9 mouse cellular contexts compared by ENCODE assay signal in the genomic region with DNA sequence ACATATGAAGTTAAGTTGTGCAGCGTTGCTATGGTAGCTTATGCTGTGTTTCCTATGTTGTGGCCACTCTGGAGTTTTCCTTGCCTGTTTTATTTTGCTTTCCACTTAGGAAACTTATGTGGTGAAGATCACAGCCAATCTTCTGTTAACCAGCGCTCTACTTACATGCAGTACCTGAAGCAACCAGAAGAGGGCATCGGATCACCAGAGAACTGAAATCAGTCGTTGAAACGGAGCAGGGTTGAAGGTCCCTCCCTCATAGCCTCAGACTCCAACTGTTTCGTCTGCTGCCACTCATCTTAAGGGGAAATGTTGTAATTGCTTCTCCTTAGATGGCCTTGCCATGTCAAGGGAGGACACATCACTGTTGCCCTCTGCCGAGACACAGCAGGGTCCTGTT. TPM values are rescaled to one million over a fixed set of nuclear protein-coding genes. Genes with fewer than 3 reads are reported as not detected.
DNase-seq lines count a peak whose midpoint lies in the region; ATAC-seq and TF ChIP-seq lines count a peak whose summit lies in the region.
"Had no signal": no experiment of that assay in that cellular context is flagged by ENCODE, and none has a peak within 500 bp of the region (broad histone marks: within the 10 kb centered on the region; RNA-seq: fewer than 3 reads in every experiment).

No protein-coding gene starts in this region.

- no peak overlapping the region for H3K4me3 ChIP-seq in ES-E14 (ENCODE audit: insufficient read depth in 1 of 2, low read depth in 1 of 2, low read length in 2 of 2, poor library complexity in 1 of 2, severe bottlenecking in 1 of 2)

- DNase-seq in cerebellum, adult 11 months, result peak; percentile 51
- DNase-seq in ES-E14 (ENCODE audit: low read depth, low spot score), result peak; percentile 71
- DNase-seq in cerebellum, adult 11-12 months, result peak; percentile 39
- peak; percentile 44 to 72 for DNase-seq in gastrocnemius, adult 8-10 months (ENCODE audit: low spot score in 2 of 2)
- peak; percentile 86 for DNase-seq in layer of hippocampus, adult 11-12 months (ENCODE audit: low spot score)
- DNase-seq in lung, postnatal 36 days, result peak; percentile 93
- peak; percentile 46 for DNase-seq in right cerebral cortex, postnatal 25 days

- no peak for ATAC-seq in cerebellum, adult (ENCODE audit: insufficient number of reproducible peaks, low FRiP score, low TSS enrichment)

- peaks cover 1 to 22% of the 10 kb centered on the region in 2 experiments; a peak in 2 of 4 replicates for H3K4me1 ChIP-seq in ES-E14 (ENCODE audit: control insufficient read depth in 2 of 2, insufficient read depth in 2 of 2, low read length in 2 of 2, poor library complexity in 1 of 2)

- no peak overlapping the region for H3K27ac ChIP-seq in ES-E14 (ENCODE audit: insufficient read depth, low read depth, low read length, poor library complexity, severe bottlenecking)

- in situ Hi-C loops in ES-E14 (cut with MboI; ENCODE audit: low sequenced_read_pairs in 2 of 2, unreplicated experiment in 2 of 2), result no loop called here

- H3K9me3 ChIP-seq in ES-E14 (ENCODE audit: control insufficient read depth, insufficient read depth, low read depth, low read length), result no peaks in the 10 kb centered on the region

- H3K36me3 ChIP-seq in ES-E14 (ENCODE audit: control insufficient read depth, insufficient read depth, low read length, poor library complexity, severe bottlenecking), result no peaks in the 10 kb centered on the region

- no peak overlapping the region for H3K9ac ChIP-seq in ES-E14 (ENCODE audit: insufficient read depth, low read depth, low read length, poor library complexity, severe bottlenecking)

TF ChIP-seq in ES-E14, 5 proteins besides CTCF, POLR2A, EP300 and RAD21:
- TF ChIP-seq MAFK (IDR thresholded peaks at IDR 0.05; ENCODE audit: insufficient read depth, low read depth, low read length) (no peak), ZC3H11A (IDR thresholded peaks at IDR 0.05; ENCODE audit: borderline replicate concordance, low read depth, low read length) (0 out of 2 replicates have a peak, but pooled peaks have one; percentile 23)

RNA-seq across cellular contexts. Expression of gene Pla2g5, which starts 3.1 kb away (rescaled TPM):
- 3.7 and 7.4 TPM in 2 replicates for total RNA-seq in ES-E14 (2012; rRNA removed)
- 1 to 10 TPM in 3 of 4 experiments, under 1 TPM in 1; 0.94 to 7.7 (median 3.9) TPM for total RNA-seq in gastrocnemius, adult 8-10 months (2022)

RNA-seq across cellular contexts. Expression of gene Gm13030, which starts 7.4 kb away (rescaled TPM):
- total RNA-seq in ES-E14 (2012; rRNA removed), result not detected in 2 replicates
- not detected for total RNA-seq in gastrocnemius, adult 8-10 months (2022)
- total RNA-seq: left cerebral cortex, adult 8-10 months had no signal

RNA-seq across cellular contexts. Expression of gene Pla2g2e, which starts 11.3 kb away (rescaled TPM):
- total RNA-seq in ES-E14 (2012; rRNA removed), result 0.36 and 2.0 TPM in 2 replicates
- not detected for total RNA-seq in gastrocnemius, adult 8-10 months (2022)
- total RNA-seq: left cerebral cortex, adult 8-10 months had no signal

RNA-seq across cellular contexts. Expression of gene Otud3, which starts 47.3 kb away (rescaled TPM):
- 12.7 and 13.5 TPM in 2 replicates for total RNA-seq in ES-E14 (2012; rRNA removed)
- 10 to 100 TPM; 16.6 to 22.7 (median 19.5) TPM for total RNA-seq in gastrocnemius, adult 8-10 months (2022)

Comparison
In these comparisons a context has a peak if more than half of its experiments do, and no peak if none do; other contexts are left out.
1. DNase-seq: peak in every context shown above with its lines; median percentile 93 in lung, postnatal 36 days; 86 in layer of hippocampus, adult 11-12 months; 71 in ES-E14; 58 in gastrocnemius, adult 8-10 months; 51 in cerebellum, adult 11 months; 46 in right cerebral cortex, postnatal 25 days; 39 in cerebellum, adult 11-12 months.